Mouse (Mus musculus) forebrain, embryonic 14.5 days (tissue): ENCODE measurements around the gene Nupr1l. TPM values are rescaled to one million over a fixed set of nuclear protein-coding genes. Genes with fewer than 3 reads are reported as not detected.

Experiments used
- ATAC-seq: fragments of 200-750 bp; cut with Nextera tagmentation; 2 replicates; pipeline ENCODE4 v1.8.0; 2017; ENCODE audit warnings: mild to moderate bottlenecking, moderate library complexity
- DNase-seq: peaks from one replicate; pipeline ENCODE4 v3.0.0-alpha.2; 2015; ENCODE audit warnings: low spot score
- H3K27ac ChIP-seq: fragments of 300-500 bp; sonication (generic); 2 replicates; pipeline ENCODE4 v1.5.1; 2014; ENCODE audit warnings: low read depth, mild to moderate bottlenecking, control low read depth, low read length, moderate library complexity
- H3K27me3 ChIP-seq: fragments of 300-500 bp; sonication (generic); replicated peaks from 2 replicates; pipeline ENCODE4 v1.6.1; 2014; ENCODE audit warnings: low read length, control low read depth, mixed read lengths; ENCODE audit not compliant: control insufficient read depth, insufficient read depth
- H3K36me3 ChIP-seq: fragments of 300-500 bp; sonication (generic); 2 replicates; pipeline ENCODE4 v1.6.1; 2014; ENCODE audit warnings: low read length, control low read depth; ENCODE audit not compliant: control insufficient read depth, insufficient read depth
- H3K4me1 ChIP-seq: fragments of 300-500 bp; sonication (generic); 2 replicates; pipeline ENCODE4 v1.6.1; 2014; ENCODE audit warnings: antibody characterized with exemption, low read length, control low read depth; ENCODE audit not compliant: control insufficient read depth, insufficient read depth
- H3K4me2 ChIP-seq: fragments of 300-500 bp; sonication (generic); 2 replicates; pipeline ENCODE4 v1.6.1; 2014; ENCODE audit warnings: mild to moderate bottlenecking, control low read depth, low read length
- H3K4me3 ChIP-seq: fragments of 300-500 bp; sonication (generic); 2 replicates; pipeline ENCODE4 v1.5.1; 2014; ENCODE audit warnings: low read depth, low read length, control low read depth
- H3K9ac ChIP-seq: fragments of 300-500 bp; sonication (generic); 2 replicates; pipeline ENCODE4 v1.6.1; 2014; ENCODE audit warnings: mild to moderate bottlenecking, low read length, control low read depth, moderate library complexity
- H3K9me3 ChIP-seq: fragments of 300-500 bp; sonication (generic); replicated peaks from 2 replicates; pipeline ENCODE4 v1.6.1; 2016; ENCODE audit warnings: low read length, control low read depth, mixed read lengths; ENCODE audit not compliant: control insufficient read depth
- WGBS: fragments of 180-500 bp; shearing (Covaris S2); extraction: QIAGEN DNeasy Blood & Tissue Kit; methylation state at CpG from one replicate; pipeline ENCODE4 v1.1.7; 2014; 5-methylcytosine and 5-hydroxymethylcytosine counted together
- polyA plus RNA-seq: library from polyadenylated mRNA; unstranded; fragments of >200 nt; fragmentation: Nextera tagmentation; extraction: Ambion mirVana; gene quantifications from 2 replicates; pipeline ENCODE4 v1.2.1, GENCODE M21; 2014

The Nupr1l gene
- polyA plus RNA-seq: 3.8 and 5.6 TPM in 2 replicates

DNA sequence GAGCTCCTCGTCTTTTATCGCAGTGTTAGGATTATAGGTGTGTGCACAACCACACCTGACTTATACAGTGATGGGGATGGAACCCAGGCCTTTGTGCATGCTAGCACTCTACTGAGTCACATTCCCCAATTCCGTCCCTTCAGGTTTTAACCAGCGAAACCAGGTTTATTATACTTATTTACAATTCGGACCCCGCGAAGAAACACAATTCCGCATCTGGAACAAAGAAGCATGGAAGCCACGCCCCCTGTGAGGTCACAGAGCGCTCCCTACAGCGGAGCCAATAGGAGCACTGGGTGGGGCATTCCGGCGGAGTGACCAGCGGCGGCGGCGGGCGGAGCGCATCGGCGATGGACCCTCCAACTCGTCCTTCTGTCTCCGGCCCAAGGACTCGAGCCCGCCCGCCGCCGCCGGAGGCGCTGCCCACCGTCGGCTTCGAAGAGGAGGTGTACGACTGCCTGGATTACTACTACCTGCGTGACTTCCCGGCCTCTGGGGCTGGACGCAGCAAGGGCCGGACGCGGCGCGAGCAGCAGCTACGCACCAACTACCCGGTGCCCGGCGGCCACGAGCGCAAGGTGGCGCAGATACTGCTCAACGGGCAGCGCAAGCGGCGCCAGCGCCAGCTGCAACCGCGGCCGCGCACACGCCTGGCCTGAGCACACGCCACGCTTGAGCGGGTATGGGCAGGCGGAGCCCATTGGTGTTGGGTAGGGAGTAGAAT, at the start of gene Nupr1l:
Nupr1l (plus strand) TSS at position 299 of the 724 bp plus-strand sequence.
- DNase-seq (peak; percentile 97), ATAC-seq (peak; percentile 98)
- peak within 1 kb of the TSS; percentile 93 for H3K27ac ChIP-seq
- H3K4me3 ChIP-seq: peak within 1 kb of the TSS; percentile 77
- WGBS: under 1% methylated on average over 63 of the region's 63 CpGs
- no peaks in the 10 kb centered on the region for H3K27me3 ChIP-seq
- peak within 1 kb of the TSS; percentile 85 for H3K4me2 ChIP-seq
- H3K4me1 ChIP-seq: no peaks in the 10 kb centered on the region; the same call in 1 of the 2 replicates
- 0 out of 2 replicates have a peak, but pooled peaks cover 3% of the 10 kb centered on the region for H3K36me3 ChIP-seq
- peak within 1 kb of the TSS; percentile 90 for H3K9ac ChIP-seq
- no peaks in the 10 kb centered on the region for H3K9me3 ChIP-seq

DNA sequence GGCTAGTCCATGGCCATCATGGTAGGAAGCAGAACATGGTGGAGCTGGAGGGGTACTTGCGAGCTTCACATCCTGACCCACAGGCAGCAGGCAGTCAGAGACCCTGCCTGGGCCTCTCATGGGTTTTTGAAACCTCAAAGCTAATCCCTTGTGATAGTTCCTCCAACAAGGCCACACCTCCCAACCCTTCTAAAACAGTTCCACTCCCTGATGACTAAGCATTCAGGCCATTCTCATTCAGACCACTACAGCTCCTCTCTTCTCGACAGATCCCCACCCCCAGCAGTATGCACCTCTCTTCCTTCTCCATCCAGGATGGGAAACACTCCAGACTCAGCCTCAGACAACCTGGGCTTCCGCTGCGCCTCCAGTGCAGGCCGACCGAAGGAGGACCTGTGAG, 46.0 kb upstream of the Nupr1l start:
- no peak overlapping the region for H3K9ac ChIP-seq
- 98% methylated on average over 6 of the region's 6 CpGs for WGBS
- H3K4me1 ChIP-seq: no peaks in the 10 kb centered on the region
- H3K36me3 ChIP-seq: peaks cover 41% of the 10 kb centered on the region
- H3K27me3 ChIP-seq: no peaks in the 10 kb centered on the region
- ATAC-seq: no peak
- DNase-seq: no peak
- no peak overlapping the region for H3K4me2 ChIP-seq
- H3K27ac ChIP-seq: no peak overlapping the region
- H3K9me3 ChIP-seq: no peaks in the 10 kb centered on the region
- no peak overlapping the region for H3K4me3 ChIP-seq

DNA sequence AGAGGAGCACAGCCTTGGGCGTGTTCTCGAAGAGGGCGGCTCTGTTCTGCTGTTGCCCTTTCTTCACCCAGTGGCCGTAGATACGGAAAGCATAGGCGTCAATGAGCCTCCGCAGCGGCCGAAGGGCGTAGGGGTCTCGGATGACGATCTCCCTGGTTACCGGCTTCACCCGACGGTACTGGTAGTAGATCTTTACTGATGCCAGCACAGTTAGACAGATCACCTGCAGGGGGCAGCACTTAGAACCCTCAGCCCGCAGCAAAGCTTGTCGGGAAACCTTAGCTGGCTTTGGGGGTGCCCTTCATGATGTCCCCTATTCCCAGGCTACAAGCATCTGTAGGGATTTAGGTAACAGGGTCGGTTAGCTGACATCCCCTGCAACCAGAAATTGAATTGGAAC, 43.9 kb upstream of the Nupr1l start:
- DNase-seq (peak; percentile 34), ATAC-seq (no peak)
- no peak overlapping the region for H3K4me3 ChIP-seq
- H3K9ac ChIP-seq: no peak overlapping the region
- H3K4me1 ChIP-seq: no peaks in the 10 kb centered on the region
- 17% methylated on average over 18 of the region's 18 CpGs for WGBS
- H3K27me3 ChIP-seq: no peaks in the 10 kb centered on the region
- no peaks in the 10 kb centered on the region for H3K9me3 ChIP-seq
- no peak overlapping the region for H3K4me2 ChIP-seq
- peaks cover 24% of the 10 kb centered on the region for H3K36me3 ChIP-seq
- no peak overlapping the region for H3K27ac ChIP-seq

DNA sequence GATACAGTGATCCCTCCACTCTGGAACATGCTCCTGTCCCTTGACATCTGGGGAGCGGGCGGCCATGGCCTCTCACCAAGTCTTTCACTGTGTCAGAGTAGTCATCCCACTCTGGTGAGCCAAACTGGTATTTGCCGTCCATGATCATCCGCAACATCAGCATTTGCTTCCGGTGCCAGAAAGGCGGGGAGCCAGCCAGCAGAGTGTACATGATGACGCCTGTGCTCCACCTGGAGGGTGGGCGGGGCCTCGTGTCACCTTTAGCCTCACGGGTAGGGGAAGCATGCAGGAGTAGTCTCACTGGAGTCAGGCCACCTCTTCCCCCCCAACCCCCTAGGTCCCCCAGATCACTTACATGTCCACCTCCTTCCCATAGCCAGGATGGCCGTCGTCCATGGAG, 42.5 kb upstream of the Nupr1l start:
- no peak for DNase-seq
- Histone ChIP-seq H3K27me3 (no peaks in the 10 kb centered on the region), H3K4me3 (no peak overlapping the region), H3K4me2 (no peak overlapping the region), H3K9ac (no peak overlapping the region), H3K9me3 (no peaks in the 10 kb centered on the region), H3K27ac (no peak overlapping the region), H3K4me1 (no peaks in the 10 kb centered on the region), H3K36me3 (0 out of 2 replicates have a peak, but pooled peaks cover 11% of the 10 kb centered on the region)
- ATAC-seq: no peak
- 92% methylated on average over 12 of the region's 12 CpGs for WGBS

DNA sequence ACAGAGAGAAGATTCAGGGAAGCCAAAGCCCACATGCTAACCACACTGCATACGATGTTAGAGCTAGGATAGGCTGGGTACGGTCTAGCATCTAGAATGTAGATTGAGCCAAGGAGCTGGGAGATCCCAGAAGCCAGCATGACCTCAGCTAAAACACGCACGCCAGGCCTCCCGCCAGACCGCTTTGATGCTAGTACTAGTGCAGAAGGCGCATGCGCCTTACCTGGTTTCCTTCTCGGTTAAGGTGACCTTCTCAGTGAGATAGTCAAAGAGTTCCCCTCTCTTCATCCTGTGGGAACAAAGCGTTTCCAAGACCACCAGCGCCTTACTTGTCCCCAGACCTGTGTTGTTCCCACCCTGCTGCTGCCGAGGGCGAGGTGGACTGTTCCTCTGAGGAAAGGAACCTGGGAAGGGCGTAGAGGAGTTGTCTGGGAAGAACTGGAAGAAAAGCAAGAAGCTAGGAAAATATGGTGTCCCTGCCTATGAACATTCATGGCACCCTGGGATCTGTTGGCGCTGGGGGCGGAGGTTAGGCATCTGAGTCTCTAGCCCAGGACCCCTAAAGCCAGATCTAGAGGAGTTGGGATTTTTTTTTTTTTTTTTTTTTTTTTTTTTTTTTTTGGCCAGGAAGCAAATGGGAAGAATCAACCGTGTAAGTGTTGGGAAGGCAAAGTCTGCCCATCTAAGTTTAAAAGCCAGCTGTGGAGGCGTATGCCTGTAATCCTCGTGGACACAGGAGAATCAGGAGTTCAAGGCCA, 38.9 kb upstream of the Nupr1l start:
- Histone ChIP-seq H3K36me3 (no peaks in the 10 kb centered on the region), H3K4me2 (no peak overlapping the region), H3K4me1 (no peaks in the 10 kb centered on the region), H3K27me3 (no peaks in the 10 kb centered on the region), H3K9ac (no peak overlapping the region), H3K4me3 (no peak overlapping the region), H3K9me3 (no peaks in the 10 kb centered on the region), H3K27ac (no peak overlapping the region)
- no peak for ATAC-seq
- no peak for DNase-seq
- 88% methylated on average over 19 of the region's 19 CpGs for WGBS

DNA sequence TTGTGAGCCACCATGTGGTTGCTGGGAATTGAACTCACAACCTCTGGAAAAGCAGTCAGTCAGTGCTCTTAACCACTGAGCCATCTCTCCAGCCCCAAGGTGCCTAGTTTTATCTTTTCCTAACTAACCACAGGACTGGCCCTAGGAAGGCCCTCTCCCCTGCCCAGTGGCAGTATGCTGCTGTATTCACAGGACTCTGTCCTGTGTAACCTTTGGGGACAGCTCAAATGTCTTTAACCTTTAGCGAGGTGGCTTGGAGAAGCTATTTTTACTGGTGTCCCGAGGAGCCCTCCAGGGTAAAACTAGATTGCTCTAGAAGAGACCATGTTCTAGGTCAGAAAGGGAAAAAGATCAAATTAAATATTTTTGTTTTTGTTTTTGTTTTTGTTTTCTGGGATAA, 37.1 kb upstream of the Nupr1l start:
- H3K4me2 ChIP-seq: no peak overlapping the region
- ATAC-seq: no peak
- WGBS: 83% methylated on average over 2 of the region's 2 CpGs

DNA sequence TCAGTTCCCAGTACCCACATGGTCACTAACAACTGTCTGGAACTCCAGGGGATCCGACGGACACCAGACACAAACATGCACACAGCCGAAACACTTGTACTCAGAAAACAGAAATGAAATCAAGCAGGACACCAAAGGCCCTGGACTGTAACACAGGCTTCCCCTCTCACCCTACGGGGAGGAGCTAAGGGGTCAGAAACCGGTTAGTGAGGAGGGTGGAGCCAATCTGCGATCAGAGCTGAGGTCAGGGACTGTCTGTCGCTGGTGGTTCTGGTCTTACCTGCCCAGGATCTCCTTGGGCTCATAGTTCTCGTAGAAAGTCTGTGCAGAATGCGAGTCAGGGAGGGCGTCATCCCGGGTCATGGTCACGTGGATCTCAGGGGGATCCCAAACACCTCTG, 34.4 kb upstream of the Nupr1l start:
- Histone ChIP-seq H3K9ac (no peak overlapping the region), H3K4me3 (no peak overlapping the region), H3K4me1 (no peaks in the 10 kb centered on the region), H3K27ac (no peak overlapping the region), H3K36me3 (0 out of 2 replicates have a peak, but pooled peaks cover 3% of the 10 kb centered on the region), H3K4me2 (no peak overlapping the region), H3K27me3 (no peaks in the 10 kb centered on the region), H3K9me3 (no peaks in the 10 kb centered on the region)
- WGBS: 90% methylated on average over 12 of the region's 12 CpGs
- ATAC-seq (no peak), DNase-seq (no peak)

More for the DNA sequence above, 37.1 kb upstream of the Nupr1l start:
- Histone ChIP-seq H3K27ac (no peak overlapping the region), H3K9me3 (no peaks in the 10 kb centered on the region), H3K4me1 (no peaks in the 10 kb centered on the region), H3K36me3 (no peaks in the 10 kb centered on the region), H3K4me3 (no peak overlapping the region), H3K27me3 (no peaks in the 10 kb centered on the region), H3K9ac (no peak overlapping the region)
- DNase-seq: no peak

DNA sequence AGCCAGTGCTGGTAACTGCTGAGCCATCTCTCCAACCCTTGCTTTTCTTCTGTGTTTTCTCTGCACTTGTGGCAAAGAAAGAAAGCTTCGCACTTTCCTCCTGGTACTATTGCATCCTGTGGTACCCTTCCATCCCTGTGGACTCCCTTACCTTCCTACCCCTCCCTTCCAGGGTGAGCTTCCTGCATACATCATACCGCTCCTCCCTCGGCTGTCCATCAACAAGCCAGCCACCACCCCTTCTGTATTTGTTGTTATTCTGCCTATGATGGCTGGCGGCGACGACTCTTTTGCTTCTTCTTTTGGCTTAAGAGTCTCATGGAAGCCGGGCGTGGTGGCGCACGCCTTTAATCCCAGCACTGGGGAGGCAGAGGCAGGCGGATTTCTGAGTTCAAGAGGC, 33.2 kb upstream of the Nupr1l start:
- H3K9me3 ChIP-seq: no peaks in the 10 kb centered on the region
- H3K4me1 ChIP-seq: no peaks in the 10 kb centered on the region
- H3K4me2 ChIP-seq: no peak overlapping the region
- H3K4me3 ChIP-seq: no peak overlapping the region
- peaks cover 9% of the 10 kb centered on the region; the same call in 1 of the 2 replicates for H3K36me3 ChIP-seq
- DNase-seq (no peak), ATAC-seq (no peak)
- 74% methylated on average over 11 of the region's 11 CpGs for WGBS
- H3K9ac ChIP-seq: no peak overlapping the region
- H3K27me3 ChIP-seq: no peaks in the 10 kb centered on the region
- no peak overlapping the region for H3K27ac ChIP-seq
